Mouse (Mus musculus) E14TG2a.4 (cell line): ENCODE results near the gene Zfp72.

ENCODE experiments used
- CTCF ChIP-seq: conservative IDR thresholded peaks from 2 replicates; pipeline ENCODE4 v1.5.1; 2014; ENCODE audit warnings: low read length
- POU5F1 ChIP-seq: IDR thresholded peaks from 2 replicates; pipeline ENCODE4 v1.6.1; 2014; ENCODE audit warnings: low read length, borderline replicate concordance

GRCm38 (mm10) chr13:74349566-74350434 is 40.8 kb downstream of the Zfp72 start, which contains the start of the genes Sdha and Ccdc127:
- TF ChIP-seq POU5F1 (no peak), CTCF (no peak)
